Mouse (Mus musculus) limb, embryonic 11.5 days (tissue): ENCODE results near the gene Vkorc1. TPM values are rescaled to one million over a fixed set of nuclear protein-coding genes. Genes with fewer than 3 reads are reported as not detected.
A peak's percentile ranks its signal among the peaks of the same experiment; 100 is the strongest.

ENCODE experiments used
- ATAC-seq: fragments of 200-750 bp; cut with Nextera tagmentation; 2 replicates; pipeline ENCODE4 v1.8.0; 2017; ENCODE audit warnings: low read depth; ENCODE audit not compliant: insufficient number of reproducible peaks, low FRiP score, low TSS enrichment
- DNase-seq: peaks from one replicate; pipeline ENCODE4 v3.0.0-alpha.2; 2015; ENCODE audit warnings: low spot score
- H3K27ac ChIP-seq: fragments of 300-500 bp; sonication (generic); replicated peaks from 2 replicates; pipeline ENCODE4 v1.5.1; 2014; ENCODE audit warnings: low read depth, mild to moderate bottlenecking, low read length
- H3K27me3 ChIP-seq: fragments of 300-500 bp; sonication (generic); 2 replicates; pipeline ENCODE4 v1.6.1; 2014; ENCODE audit warnings: mild to moderate bottlenecking, low read length, mixed read lengths; ENCODE audit not compliant: control insufficient read depth, insufficient read depth
- H3K36me3 ChIP-seq: fragments of 300-500 bp; sonication (generic); 2 replicates; pipeline ENCODE4 v1.6.1; 2014; ENCODE audit warnings: mild to moderate bottlenecking, low read length, moderate library complexity, mixed read lengths; ENCODE audit not compliant: control insufficient read depth, insufficient read depth
- H3K4me1 ChIP-seq: fragments of 300-500 bp; sonication (generic); 2 replicates; pipeline ENCODE4 v1.6.1; 2014; ENCODE audit warnings: low read length, mixed read lengths; ENCODE audit not compliant: control insufficient read depth, insufficient read depth
- H3K4me2 ChIP-seq: fragments of 300-500 bp; sonication (generic); 2 replicates; pipeline ENCODE4 v1.6.1; 2014; ENCODE audit warnings: low read depth, mild to moderate bottlenecking, moderate library complexity; ENCODE audit not compliant: severe bottlenecking
- H3K4me3 ChIP-seq: fragments of 300-500 bp; sonication (generic); 2 replicates; pipeline ENCODE4 v1.5.1; 2014; ENCODE audit warnings: low read depth, low read length
- H3K9ac ChIP-seq: fragments of 300-500 bp; sonication (generic); 2 replicates; pipeline ENCODE4 v1.6.1; 2014; ENCODE audit warnings: mild to moderate bottlenecking, low read length
- H3K9me3 ChIP-seq: fragments of 300-500 bp; sonication (generic); 2 replicates; pipeline ENCODE4 v1.6.1; 2016; ENCODE audit warnings: low read length; ENCODE audit not compliant: control insufficient read depth
- WGBS: fragments of 180-500 bp; shearing (Covaris S2); extraction: QIAGEN DNeasy Blood & Tissue Kit; methylation state at CpG from one replicate; pipeline ENCODE4 v1.1.7; 2014; 5-methylcytosine and 5-hydroxymethylcytosine counted together
- polyA plus RNA-seq: library from polyadenylated mRNA; unstranded; fragments of >200 nt; fragmentation: Nextera tagmentation; extraction: Ambion mirVana; gene quantifications from 2 replicates; pipeline ENCODE4 v1.2.1, GENCODE M21; 2014

The Vkorc1 gene
- polyA plus RNA-seq, 1 experiment from 2014 or later: 63.1 TPM

GRCm38 (mm10) chr7:127912190-127912871, 16.9 kb upstream of the Vkorc1 start, which contains the start of gene Kat8:
Gene Kat8 (plus strand): TSS chr7:127912516.
- 2% methylated on average over 40 of the region's 40 CpGs for WGBS
- peak; percentile 93 for DNase-seq
- peaks cover 16% of the 10 kb centered on the region for H3K36me3 ChIP-seq

GRCm38 (mm10) chr7:127908656-127909055, 13.2 kb upstream of the Vkorc1 start:
- no peak for ATAC-seq
- Histone ChIP-seq H3K27me3 (no peaks in the 10 kb centered on the region), H3K9ac (no peak overlapping the region), H3K36me3 (peaks cover 20% of the 10 kb centered on the region), H3K4me1 (0 out of 2 replicates have a peak, but pooled peaks cover 3% of the 10 kb centered on the region), H3K27ac (no peak overlapping the region), H3K9me3 (no peaks in the 10 kb centered on the region), H3K4me3 (no peak overlapping the region), H3K4me2 (no peak overlapping the region)
- 92% methylated on average over 4 of the region's 4 CpGs for WGBS
- DNase-seq: no peak

More at GRCm38 (mm10) chr7:127912190-127912871, 16.9 kb upstream of the Vkorc1 start, which contains the start of gene Kat8:
- Histone ChIP-seq H3K9ac (peak within 1 kb of the TSS; percentile 71), H3K27me3 (no peaks in the 10 kb centered on the region), H3K9me3 (no peaks in the 10 kb centered on the region), H3K27ac (peak within 1 kb of the TSS; percentile 77), H3K4me2 (peak within 1 kb of the TSS; percentile 58), H3K4me3 (peak within 1 kb of the TSS; percentile 80), H3K4me1 (0 out of 2 replicates have a peak, but pooled peaks cover 3% of the 10 kb centered on the region)
- peak; percentile 92 for ATAC-seq

GRCm38 (mm10) chr7:127907939-127908338, 12.5 kb upstream of the Vkorc1 start:
- no peak overlapping the region for H3K9ac ChIP-seq
- WGBS: 98% methylated on average over 12 of the region's 12 CpGs

GRCm38 (mm10) chr7:127903971-127904796, 8.8 kb upstream of the Vkorc1 start, which contains the start of gene Bckdk:
Gene Bckdk (plus strand): TSS chr7:127904082.
- 7% methylated on average over 38 of the region's 38 CpGs for WGBS
- peak; percentile 89 for DNase-seq
- ATAC-seq: peak; percentile 83
- peaks cover 20% of the 10 kb centered on the region for H3K36me3 ChIP-seq
- H3K9ac ChIP-seq: peak within 1 kb of the TSS; percentile 91
- peak within 1 kb of the TSS; percentile 61 for H3K4me3 ChIP-seq
- H3K9me3 ChIP-seq: no peaks in the 10 kb centered on the region
- peak within 1 kb of the TSS; percentile 72 for H3K27ac ChIP-seq
- H3K4me2 ChIP-seq: peak within 1 kb of the TSS; percentile 84
- H3K4me1 ChIP-seq: no peaks in the 10 kb centered on the region
- H3K27me3 ChIP-seq: no peaks in the 10 kb centered on the region

More at GRCm38 (mm10) chr7:127907939-127908338, 12.5 kb upstream of the Vkorc1 start:
- no peaks in the 10 kb centered on the region for H3K9me3 ChIP-seq
- no peak overlapping the region for H3K4me3 ChIP-seq
- DNase-seq (no peak), ATAC-seq (no peak)
- no peaks in the 10 kb centered on the region for H3K27me3 ChIP-seq
- H3K27ac ChIP-seq: no peak overlapping the region
- H3K36me3 ChIP-seq: peaks cover 20% of the 10 kb centered on the region
- no peak overlapping the region for H3K4me2 ChIP-seq
- H3K4me1 ChIP-seq: 0 out of 2 replicates have a peak, but pooled peaks cover 3% of the 10 kb centered on the region

DNA sequence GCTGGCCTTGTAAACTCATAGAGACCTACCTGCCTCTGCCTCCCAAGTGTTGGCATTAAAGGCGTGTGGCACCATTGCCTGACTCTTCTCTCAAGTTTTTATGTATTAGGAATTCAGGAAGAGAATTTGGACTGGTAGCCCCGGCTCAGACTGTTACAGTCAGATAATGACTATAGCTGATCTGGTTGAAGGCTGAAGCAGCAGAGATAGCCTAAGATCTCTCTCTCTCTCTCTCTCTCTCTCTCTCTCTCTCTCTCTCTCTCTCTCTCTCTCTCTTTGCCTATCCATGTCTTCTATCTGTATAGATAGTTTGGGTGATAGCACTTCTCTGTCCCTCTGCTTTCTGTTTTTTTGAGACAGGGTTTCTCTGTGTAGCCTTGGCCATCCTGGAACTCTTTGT, 6.4 kb upstream of the Vkorc1 start:
- Histone ChIP-seq H3K4me2 (no peak overlapping the region), H3K9me3 (no peaks in the 10 kb centered on the region), H3K36me3 (peaks cover 5% of the 10 kb centered on the region; the same call in 1 of the 2 replicates), H3K27me3 (no peaks in the 10 kb centered on the region), H3K27ac (no peak overlapping the region), H3K4me1 (no peaks in the 10 kb centered on the region), H3K4me3 (no peak overlapping the region), H3K9ac (no peak overlapping the region)
- DNase-seq (no peak), ATAC-seq (no peak)
- 83% methylated on average over 2 of the region's 2 CpGs for WGBS

DNA sequence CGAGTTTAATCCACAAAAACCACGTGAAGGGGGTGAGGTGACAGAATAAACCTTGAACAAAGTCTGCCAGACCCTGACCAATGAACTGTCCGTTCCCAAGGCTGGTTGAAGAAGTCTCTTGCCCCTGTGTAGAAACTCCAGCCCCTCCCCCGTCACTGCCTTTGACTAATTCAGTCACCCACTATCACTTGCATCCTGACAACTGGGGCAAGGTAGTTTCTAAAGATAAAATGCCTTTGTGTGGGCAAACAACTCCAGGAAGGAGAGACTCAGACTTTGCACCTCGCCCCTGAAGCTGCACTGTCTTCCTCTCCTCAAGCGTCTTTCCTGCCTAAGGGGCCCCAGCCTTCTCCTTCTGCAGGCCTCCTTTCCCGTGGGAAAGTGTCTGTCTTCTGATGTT, 4.6 kb upstream of the Vkorc1 start:
- no peak overlapping the region for H3K9ac ChIP-seq
- H3K36me3 ChIP-seq: no peaks in the 10 kb centered on the region; the same call in 1 of the 2 replicates

DNA sequence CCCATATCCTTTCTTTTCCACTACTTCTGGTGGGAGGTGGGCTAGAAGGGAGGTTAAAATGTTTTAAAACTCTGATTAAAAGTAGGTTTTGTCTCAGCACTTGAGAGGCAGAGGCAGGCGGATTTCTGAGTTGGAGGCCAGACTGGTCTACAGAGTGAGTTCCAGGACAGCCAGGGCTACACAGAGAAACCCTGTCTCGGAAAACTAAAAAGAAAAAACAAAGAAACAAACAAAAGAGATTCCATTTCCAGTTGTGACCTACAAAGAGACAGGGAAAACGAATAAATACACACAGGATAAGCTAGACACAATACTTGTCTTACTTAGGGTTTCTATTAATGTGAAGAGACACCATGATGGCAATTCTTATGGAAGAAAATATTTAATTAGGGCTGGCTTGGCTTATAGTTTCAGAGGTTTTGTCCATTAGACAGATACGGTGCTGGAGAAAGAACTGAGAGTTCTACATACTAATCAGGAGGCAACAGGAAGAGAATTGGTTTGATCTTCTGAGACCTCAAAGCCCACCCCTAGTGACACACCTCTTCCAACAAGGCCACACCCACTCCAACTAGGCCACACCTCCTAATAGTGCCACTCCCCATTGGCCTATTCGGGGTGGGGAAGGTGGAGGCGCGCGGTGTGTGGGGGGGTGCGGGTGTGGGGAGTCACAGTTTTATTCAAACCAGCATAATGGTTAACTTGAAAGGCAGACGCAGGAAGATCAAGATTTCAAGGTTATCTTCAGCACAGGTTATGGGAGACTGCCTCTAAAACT, 3.0 kb upstream of the Vkorc1 start:
- Histone ChIP-seq H3K4me3 (no peak overlapping the region), H3K27me3 (no peaks in the 10 kb centered on the region), H3K27ac (no peak overlapping the region), H3K4me2 (no peak overlapping the region), H3K9ac (no peak overlapping the region), H3K4me1 (0 out of 2 replicates have a peak, but pooled peaks cover 5% of the 10 kb centered on the region), H3K36me3 (no peaks in the 10 kb centered on the region; the same call in 1 of the 2 replicates), H3K9me3 (no peaks in the 10 kb centered on the region)
- DNase-seq (no peak), ATAC-seq (no peak)
- 36% methylated on average over 10 of the region's 10 CpGs for WGBS

More for the DNA sequence above, 4.6 kb upstream of the Vkorc1 start:
- WGBS: 52% methylated on average over 7 of the region's 7 CpGs
- Histone ChIP-seq H3K9me3 (no peaks in the 10 kb centered on the region), H3K4me1 (no peaks in the 10 kb centered on the region), H3K27ac (no peak overlapping the region), H3K4me3 (no peak overlapping the region), H3K4me2 (no peak overlapping the region), H3K27me3 (no peaks in the 10 kb centered on the region)
- DNase-seq (no peak), ATAC-seq (no peak)

- 91% methylated on average over 7 of the region's 7 CpGs for WGBS
- Histone ChIP-seq H3K9ac (no peak overlapping the region), H3K36me3 (no peaks in the 10 kb centered on the region; the same call in 1 of the 2 replicates), H3K27ac (no peak overlapping the region), H3K4me2 (no peak overlapping the region), H3K4me1 (0 out of 2 replicates have a peak, but pooled peaks cover 5% of the 10 kb centered on the region), H3K27me3 (no peaks in the 10 kb centered on the region), H3K9me3 (no peaks in the 10 kb centered on the region), H3K4me3 (no peak overlapping the region)
- DNase-seq (no peak), ATAC-seq (no peak)
These were observed 2.1 kb upstream of the Vkorc1 start for GRCm38 (mm10) chr7:127897542-127897941.
